Mouse (Mus musculus): ENCODE measurements around the gene Dffa. TPM values are rescaled to one million over a fixed set of nuclear protein-coding genes. Genes with fewer than 3 reads are reported as not detected.

The Dffa gene
- 10 to 100 TPM; 32.0 to 43.3 TPM for polyA plus RNA-seq (2017; shearing (Covaris generic))

GRCm38 (mm10) chr4:149103875-149104561, at the start of gene Dffa:
Gene Dffa (plus strand): TSS chr4:149104146.

GRCm38 (mm10) chr4:149099369-149100017, 4.5 kb upstream of the Dffa start, which contains the start of gene Pex14:
Gene Pex14 (minus strand): TSS chr4:149099876.

GRCm38 (mm10) chr4:149126663-149127062, 22.7 kb downstream of the Dffa start, which contains the start of gene Cort:
Gene Cort (minus strand): TSS chr4:149126763.

GRCm38 (mm10) chr4:149136982-149137770, 33.2 kb downstream of the Dffa start, which contains the start of gene Cenps:
Gene Cenps (minus strand): TSS chr4:149137629.

GRCm38 (mm10) chr4:149166215-149166946, 62.4 kb downstream of the Dffa start, which contains the start of gene Pgd:
Gene Pgd (minus strand): TSS chr4:149166771.

Other genes with a start within 250 kb of the Dffa start
- gene Pex14, start 4.3 kb upstream of the Dffa start, polyA plus RNA-seq (2017; shearing (Covaris generic)), result 10 to 100 TPM; 30.8 to 31.7 TPM
- gene Cort, start 22.6 kb downstream of the Dffa start, polyA plus RNA-seq (2017; shearing (Covaris generic)), result not detected
- gene Cenps, start 33.5 kb downstream of the Dffa start, polyA plus RNA-seq (2017; shearing (Covaris generic)), result 1 to 10 TPM; 2.6 to 4.8 TPM
- 10 to 100 TPM; 63.3 to 66.3 TPM for gene Pgd, start 62.6 kb downstream of the Dffa start, polyA plus RNA-seq (2017; shearing (Covaris generic))
- 10 to 100 TPM; 29.5 to 40.9 TPM for gene Kif1b, start 203.5 kb downstream of the Dffa start, polyA plus RNA-seq (2017; shearing (Covaris generic))